Mouse (Mus musculus) layer of hippocampus, adult 9-11 months (tissue): ENCODE measurements around the gene Chchd3.

Experiments used
- DNase-seq: peaks from one replicate; pipeline ENCODE4 v3.0.0; 2022

Chchd3 gene

DNA sequence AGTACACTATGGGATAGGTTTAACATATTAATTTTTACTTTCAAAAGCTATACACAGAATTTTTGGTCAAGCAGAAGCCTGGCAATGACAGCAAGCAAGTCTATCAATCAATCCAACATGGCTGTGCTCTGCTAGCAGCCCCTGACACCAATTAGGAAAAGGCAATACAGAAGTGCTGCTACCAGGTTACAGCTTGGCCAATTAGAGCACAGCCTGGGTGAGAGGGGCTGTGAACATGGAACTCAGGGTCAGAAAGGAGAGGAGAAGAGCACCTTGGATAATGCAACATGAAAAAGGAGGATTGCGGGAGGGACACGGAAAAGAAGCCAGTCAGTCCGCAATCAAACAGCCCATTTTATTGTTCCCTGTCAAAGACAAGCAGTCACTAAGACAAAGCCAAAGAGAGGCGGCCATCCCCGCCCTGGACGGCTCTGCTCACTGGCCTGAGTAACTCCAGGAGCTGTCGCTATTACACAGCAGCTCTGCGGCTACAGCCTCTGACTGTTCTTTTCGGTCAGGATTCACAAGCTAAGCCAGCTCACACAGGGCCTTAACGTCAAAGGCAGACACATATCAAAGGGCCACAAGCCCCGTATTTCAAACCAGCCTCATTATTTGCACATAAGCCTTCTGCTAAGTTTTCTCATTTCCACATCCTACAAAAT lies 128.8 kb downstream of the Chchd3 start:
- DNase-seq: no peak

DNA sequence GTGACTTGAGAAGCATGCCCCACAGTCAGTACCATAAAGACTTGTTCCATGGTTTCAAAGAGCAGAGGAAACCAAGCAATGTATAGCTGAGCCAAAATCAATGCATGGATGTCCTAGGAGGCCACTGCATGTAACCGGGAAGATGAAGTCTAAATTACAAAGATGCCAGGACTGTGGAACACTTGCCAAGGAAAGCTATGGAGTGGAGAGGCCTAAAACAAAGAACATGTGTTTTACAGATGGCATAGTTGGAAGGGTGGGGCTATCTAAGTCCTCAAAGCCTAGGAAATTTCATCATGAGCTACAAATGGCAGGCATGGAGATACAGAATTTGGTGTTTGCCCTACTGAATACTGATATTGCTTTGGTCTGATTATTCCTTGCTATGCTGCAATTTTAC lies 137.7 kb downstream of the Chchd3 start:
- DNase-seq: no peak

DNA sequence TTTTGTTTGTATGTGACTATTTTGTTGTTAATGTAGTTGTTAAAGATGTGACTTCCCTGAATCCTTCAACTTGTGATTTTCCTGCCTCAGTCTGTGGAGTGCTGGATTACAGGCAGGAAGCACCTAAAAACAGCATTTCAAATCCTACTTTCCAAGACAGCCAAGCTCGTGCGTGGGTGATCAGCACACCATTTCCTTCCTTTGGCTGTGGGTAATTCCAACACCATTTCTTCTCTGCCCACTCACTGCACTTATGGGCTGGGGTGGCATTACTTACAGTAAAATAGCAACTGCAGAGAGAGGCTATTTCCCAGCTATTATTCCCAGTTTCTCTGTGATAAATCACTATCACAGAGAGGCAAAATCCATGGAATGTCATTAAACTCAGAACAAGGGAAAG lies 140.0 kb downstream of the Chchd3 start:
- peak; percentile 20 for DNase-seq

DNA sequence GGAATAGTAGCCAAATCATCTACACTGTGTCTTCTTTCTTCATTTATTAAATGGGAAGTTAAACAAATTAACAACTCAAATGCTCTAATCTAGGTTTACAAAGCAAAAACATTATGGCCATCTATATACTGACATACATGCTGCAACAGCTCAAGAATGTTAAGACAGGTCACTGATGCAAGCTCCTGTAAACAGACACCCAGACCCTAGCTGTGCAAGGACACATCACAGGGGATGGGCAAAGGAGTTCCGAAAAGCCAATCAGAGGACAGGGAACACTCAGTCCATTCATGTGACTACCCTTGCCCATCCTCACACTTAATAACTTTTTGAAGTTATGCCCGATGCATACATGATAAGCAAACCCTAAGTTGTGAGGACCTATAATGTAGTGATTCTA lies 149.4 kb downstream of the Chchd3 start:
- DNase-seq: no peak

DNA sequence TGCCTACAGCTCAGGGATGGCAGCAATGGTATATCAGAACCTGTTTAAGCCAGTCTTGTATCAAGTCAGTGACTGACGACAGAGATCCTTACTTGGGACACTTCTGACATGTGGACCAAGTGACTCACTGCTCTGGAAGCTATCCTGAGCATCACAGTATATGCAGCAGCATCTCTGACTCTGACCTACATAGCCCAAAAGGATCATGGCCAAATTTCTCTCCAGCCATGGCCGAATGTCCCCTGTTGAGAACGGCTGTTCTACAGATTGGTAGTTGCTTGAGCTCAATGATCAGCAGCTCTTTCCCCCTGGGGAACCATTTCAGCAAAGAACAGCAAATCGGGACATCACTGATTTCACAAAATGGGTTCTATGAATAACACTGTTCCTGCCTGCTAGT lies 161.0 kb downstream of the Chchd3 start:
- no peak for DNase-seq

DNA sequence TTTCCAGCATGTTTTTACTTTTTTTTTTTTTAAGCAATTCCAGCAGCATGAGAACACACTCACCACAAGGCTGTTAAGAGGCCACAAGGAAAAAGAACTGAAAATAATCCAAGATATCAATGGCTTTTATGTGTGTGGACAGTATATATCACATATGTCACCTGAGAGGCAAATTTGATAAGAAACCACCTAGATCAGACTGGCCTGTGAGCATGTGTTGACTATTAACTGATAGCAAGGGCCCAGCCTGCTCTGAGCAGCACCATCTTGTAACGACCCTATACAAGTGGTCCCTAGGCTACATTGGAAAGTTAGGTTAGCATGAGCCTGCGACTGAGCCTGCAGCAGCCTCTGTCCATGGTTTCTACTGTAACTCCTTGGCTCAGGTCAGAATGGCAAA lies 166.0 kb downstream of the Chchd3 start:
- DNase-seq: no peak

DNA sequence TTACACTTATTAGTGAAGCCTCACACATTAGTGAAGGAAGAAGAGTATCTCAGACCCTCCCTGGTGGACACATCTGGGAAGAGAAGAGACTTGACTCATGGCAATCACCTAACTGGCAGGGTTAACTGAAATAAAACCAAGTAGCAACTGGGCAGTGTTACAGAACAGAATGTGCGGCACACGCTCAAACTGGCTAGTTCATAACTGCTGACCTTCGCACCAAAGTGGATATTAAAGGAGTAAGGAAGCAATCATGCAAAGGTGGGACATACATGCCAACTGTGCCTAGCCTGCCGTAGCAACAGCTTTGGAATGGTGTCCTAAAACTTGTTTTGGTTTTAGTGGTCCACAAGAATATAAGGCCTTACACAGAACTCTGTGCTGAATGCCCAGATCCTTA lies 169.3 kb downstream of the Chchd3 start:
- no peak for DNase-seq

DNA sequence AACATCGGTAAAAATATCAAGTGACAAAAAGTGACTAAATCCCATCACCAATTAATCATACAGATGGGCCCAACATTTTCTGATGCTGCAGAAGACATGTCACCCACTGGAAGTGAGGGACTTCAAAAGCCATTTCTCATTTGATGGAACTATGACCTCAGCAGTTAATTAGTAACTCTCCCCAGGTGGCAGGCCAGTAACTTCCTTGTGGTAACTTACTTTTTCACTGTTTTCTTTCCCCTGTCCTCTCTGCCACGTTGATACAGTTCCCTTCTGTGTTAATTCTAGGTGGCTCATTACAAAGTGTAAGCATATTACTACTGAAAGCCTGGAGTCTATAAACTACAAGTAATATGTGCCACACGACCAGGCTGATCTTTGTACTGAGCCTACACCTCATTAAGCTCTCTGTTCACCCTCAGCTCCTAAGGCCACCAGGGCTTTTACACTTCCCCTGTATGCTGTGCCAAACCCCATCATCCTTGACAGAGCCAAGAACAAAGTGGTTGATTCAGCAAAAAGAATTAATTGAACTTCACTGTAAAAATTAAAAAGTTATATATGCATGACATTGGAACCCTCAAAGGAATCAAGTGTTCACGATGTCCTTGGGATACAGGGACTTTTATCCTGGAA lies 171.0 kb downstream of the Chchd3 start:
- DNase-seq: no peak

DNA sequence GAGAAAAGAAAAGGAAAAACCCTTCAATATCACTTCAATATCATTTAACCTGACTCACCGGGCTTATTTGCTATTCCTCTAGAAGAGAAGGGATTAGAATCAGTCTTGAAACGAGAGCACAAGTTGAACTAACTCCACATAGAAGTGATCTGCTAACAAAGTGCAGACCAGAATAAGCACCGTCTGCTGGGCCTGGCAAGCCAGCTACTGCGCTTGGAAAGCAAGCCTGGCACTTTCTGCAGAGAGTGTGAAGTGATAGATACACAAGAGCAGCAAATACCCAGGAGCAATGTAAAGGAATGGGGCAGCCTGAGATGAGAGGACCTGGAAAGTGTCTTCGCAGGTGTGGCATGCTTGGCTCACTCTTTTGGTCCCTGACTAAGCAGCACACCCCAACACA lies 181.5 kb downstream of the Chchd3 start:
- DNase-seq: peak; percentile 34

DNA sequence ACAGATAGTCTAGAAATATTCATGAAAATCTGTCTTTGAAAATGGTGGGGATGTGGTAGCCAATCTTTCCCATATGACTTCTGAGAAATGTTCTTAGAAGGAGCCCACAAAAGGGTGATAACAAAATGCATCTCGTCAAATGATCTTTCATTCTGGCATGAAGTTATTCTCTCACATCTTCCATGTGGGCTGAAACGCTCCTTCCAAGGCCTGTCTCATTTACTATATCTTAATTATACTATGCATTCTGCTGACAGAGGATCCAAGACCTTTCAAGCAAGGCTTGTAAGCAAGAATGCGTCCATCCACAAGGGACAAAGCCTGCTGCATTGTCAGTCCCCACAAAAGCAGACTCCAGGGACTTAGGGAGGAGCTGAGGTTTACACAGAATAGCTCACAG lies 185.9 kb downstream of the Chchd3 start:
- no peak for DNase-seq

DNA sequence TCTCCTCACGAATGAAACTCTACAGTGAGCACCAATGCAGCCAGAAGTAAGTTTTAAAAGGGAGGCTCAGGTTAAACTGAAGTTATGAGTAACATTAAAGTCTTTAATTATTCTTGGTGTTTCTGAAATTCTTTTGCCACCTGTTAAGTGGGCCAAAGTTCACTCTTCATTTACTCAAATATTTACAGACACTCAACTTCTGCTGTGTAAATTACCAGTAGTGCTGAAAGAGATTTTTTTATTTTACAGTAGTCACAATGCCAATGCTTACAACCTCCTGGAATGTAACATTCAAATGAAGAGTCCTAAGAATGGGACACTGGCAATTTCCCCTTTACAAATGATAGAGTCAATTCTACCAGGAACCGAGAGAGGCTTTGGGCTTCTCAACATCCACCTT lies 187.3 kb downstream of the Chchd3 start:
- DNase-seq: no peak

DNA sequence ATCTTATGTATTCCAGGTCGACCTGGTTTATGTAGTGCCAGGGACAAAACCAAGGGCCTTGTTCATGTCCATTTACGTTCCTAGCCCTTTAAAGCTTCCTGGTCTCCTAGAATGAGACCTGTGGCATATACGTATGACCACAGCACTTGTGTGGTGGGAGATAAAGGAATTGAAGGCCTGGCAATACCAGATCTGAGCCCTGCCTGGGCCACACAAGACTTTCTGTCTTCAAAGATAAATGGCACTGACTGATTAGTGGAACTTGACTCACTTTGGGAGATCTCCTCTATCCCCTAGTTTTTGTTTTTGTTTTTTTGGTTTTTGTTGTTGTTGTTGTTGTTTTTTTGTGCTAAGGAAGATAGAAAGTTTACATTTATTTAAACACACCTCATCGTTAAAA lies 209.1 kb downstream of the Chchd3 start:
- no peak for DNase-seq

DNA sequence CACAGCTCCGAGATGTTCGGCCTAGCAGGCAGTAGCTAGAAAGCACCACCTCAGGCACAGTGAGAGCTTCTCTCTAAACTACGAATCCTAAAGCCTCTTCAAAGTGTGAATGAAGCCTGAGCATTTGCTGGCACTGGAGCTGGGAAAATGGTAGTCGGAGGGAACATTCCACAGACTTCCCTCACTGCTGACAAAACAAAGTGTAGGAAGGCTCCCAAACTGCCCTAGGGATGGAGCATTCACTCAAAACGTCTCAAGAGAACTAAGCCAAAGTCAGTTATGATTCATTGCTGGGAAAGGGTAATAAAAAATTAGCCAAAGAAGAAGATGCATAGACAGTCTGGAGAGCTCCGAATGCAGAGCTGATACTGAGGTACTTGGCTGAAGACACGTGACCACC lies 211.1 kb downstream of the Chchd3 start:
- DNase-seq: no peak

DNA sequence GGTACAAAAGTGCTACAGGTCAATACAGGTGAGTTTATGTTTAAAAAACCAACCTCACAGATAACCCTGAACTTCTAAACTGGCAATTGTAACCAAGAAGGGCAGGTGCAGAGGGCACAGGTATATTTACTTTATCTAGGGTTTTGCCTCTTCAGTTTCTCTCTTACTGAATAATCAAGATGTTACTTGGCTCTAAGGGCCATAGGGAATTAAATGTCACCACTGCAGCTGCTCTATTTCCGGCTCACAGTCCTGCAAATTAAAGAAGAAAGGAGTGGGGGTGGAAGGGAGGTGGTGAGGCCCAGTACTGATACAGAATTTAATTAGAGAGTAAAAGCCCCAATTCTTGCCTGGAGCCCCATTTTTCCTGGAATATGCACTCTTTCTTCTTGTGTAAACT lies 214.6 kb downstream of the Chchd3 start:
- DNase-seq: no peak

DNA sequence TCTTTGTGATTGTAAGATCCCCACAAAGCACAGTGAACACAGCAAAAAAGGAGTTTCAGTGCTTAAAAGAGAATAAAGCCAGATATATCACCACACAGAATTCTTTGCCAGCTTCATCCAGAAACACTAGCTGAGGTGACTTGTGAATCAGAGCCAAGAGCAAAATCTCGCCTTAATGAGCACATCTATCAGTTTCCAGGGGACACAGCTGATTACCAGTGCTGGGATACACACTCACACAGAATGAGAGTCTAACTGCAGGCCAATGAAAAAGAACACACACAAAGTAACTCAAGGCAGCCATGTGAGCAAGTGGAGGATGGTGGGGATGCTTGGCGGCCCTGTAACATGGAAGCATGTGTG lies 222.1 kb downstream of the Chchd3 start:
- no peak for DNase-seq

DNA sequence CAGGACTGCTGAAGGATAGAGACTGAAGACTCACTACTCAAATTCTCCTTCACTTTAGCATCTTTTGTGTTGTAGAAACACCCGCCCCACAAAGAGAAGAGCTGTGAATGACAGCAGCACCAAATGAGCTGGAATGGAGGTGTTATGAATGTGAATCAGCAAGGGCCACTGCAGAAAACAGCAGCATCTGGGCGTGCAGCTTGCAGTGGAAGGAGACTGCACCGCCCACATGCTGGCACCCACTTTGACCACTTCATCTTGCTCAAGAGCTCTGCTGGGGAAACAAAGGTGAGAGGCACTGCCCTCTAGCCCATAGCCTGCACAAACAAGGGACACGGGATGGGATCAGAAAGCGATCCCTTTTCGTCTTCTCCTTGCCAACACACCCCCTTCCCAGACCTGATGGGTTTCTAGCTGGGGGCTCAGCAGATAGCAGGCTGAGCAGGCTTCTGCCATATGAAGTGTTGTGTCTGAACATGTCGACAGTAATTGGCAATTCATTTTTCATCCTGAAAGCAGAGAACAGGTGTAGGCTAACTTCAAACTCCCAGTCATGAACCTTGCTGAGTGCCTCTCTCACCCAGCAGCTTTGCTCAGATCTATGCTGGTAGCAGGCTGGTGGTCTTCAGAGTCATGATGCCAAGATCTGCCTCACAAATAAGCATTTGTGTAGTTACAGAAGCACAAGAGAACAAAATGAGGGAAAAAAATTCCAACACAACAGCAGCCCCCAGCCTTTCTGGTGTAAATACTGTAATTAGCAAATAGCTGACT lies 222.7 kb downstream of the Chchd3 start:
- no peak for DNase-seq

DNA sequence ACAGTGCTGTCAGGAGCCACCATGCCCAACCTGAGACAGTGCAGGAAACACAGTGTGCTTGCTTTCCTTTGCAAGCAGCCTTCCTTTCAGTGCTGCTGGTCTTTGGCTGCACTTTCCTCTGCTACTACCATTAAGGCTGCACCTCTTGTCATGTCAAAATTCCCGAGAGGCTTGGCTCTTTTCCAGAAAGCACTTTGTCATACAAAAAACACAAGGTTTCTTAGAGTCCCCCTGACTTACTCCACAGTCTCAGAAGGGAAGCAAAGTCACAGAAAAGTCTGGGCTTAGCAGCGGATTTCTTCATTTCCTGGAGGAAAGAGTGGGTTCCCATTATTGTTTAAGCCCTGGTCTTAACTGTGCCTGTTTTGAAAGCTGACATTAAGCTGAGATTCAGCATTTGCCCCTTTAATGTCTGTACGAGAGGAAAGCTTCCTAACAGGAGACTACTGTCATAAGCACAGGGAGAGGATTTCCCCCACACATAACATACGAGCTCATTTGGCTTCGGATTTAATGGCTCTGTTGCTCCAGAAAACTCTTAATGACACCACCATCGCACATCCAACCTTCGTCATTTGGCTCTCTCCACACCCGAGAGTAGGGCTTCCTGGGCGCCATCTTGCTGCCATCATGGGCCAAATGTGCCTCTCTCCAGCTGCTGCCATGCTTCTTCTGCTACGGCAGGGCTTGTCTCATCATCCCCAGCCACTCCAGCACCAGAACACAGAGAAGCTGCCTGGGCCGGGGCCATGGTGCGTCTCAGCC lies 236.0 kb downstream of the Chchd3 start:
- no peak for DNase-seq

DNA sequence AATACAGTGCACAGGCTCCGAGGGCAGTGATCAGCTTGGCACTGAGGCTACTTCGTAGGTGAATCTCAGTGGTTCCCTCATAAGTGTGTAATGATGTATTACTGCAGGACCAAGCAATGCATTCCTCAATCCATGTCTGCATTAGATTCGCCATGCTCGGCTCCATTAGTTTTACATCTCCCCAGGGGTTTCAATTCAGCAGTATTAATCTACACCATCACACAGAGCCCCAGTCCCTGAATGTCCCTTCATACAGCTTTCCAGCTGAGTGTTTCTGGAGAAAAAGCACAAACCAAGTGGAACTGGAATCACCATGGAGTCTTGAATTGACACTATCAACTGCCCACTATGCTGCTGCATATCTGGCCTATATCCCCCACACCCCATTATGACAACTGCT lies 241.1 kb downstream of the Chchd3 start:
- DNase-seq: no peak

DNA sequence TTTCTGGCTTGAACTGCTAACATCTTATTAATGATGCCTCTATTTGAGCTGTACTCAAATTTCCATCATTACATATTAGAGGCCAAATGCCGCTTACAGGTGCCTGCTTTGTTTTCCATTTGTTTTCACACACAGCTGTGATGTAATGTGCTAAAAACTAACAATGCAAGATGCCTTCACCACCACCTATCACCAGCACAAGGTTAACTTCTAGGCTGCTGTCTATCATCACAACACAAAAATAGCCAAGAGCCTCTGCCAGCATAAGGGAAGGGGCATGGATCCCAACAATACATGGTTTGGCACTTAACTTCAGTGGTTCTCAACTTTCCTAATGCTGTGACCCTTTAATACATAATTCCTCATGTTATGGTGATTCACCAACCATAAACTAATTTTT lies 251.3 kb downstream of the Chchd3 start:
- no peak for DNase-seq

DNA sequence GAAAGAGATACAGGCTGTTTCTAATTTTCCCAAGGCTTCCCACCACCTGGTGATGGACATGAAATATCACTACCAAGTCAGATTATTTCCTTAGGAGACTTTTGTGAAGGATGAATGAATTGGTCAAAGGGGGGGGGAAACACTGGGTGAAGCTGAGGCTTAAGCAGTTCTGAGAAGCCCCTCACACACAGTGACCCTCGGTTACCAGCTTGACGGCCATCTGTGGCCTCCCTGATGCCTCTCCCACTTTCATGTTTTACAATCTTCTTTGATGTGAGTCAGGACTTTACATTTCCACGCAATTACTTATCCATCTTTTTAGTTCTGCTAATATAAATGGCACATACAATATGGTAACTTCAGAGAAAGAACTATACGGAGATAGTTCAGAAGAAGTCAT lies 252.3 kb downstream of the Chchd3 start:
- no peak for DNase-seq

DNA sequence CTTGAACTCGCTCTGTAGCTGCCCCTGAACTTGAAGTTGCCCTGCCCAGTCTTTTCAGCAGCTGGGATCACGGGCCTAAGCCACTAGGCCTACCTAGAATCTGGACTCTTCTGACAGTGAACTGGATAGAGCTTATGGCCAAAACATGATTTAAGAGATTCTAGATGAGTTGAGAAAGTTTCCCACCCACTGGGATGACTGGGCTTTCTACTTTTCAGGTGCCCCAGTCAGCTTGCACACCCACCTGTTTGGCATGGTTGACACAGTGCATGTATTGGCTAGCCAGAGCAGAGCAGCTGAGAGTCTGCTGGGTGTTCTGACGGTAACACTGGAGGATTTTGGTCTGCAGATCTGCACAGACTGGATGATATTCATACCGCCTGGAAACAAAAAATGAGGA lies 256.4 kb downstream of the Chchd3 start:
- DNase-seq: no peak

DNA sequence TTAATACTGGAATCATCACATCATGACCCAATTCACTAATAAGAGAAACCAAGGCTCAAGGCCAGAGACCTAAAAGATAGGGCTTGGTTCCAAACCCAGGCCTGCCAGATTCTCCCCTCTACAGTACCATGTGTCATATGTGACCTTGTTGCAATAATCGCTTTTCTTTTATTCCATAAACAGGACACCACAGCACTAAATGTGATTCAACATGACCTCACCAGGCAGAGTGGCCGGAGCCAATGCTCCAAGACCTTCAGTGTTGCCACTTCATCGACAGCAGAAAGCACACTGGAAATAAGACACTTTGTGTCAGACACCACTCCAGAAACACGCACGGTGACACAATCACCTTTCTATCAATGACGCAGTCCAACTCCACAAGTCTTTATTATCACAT lies 258.3 kb downstream of the Chchd3 start:
- DNase-seq: no peak

DNA sequence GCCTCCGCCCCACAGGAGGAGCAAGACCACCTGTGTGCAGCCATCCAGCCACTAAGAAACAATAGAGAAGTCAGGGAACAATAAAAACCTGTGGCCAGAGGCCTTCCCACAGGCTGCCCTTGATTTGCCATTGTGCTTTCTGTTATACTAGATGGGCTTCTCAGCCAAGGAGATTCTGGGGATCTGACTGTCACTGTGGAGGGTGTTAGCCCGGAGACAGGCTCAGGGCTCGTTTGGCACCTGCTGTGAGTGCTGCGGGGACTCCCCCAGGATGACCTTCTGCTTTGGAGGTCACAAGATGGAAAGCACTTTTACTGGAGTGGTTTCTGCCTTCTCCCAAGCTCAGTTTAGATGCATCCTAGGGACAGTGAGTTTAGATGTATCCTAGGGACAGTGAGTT lies 262.5 kb downstream of the Chchd3 start:
- DNase-seq: no peak
